Mouse (Mus musculus) frontal cortex, adult (tissue): ENCODE measurements at regions not wholly inside any gene's neighbourhood (a gene's known extent, or its start where the extent isn't known, plus 50 kb on each side); places are given as distances from the start of the nearest gene placed in this dataset.

ENCODE experiments used
- ATAC-seq: cut with Nextera tagmentation; 2 replicates; pipeline ENCODE4 v1.9.2; 2017; ENCODE audit warnings: mild to moderate bottlenecking, moderate library complexity, mixed read lengths; ENCODE audit not compliant: low TSS enrichment

GRCm38 (mm10) chr5:132660036-132660435 is 116.9 kb upstream of the Auts2 start:
- no peak for ATAC-seq

- no peak for ATAC-seq
These were observed 111.2 kb upstream of the Auts2 start for GRCm38 (mm10) chr5:132654382-132654781.

GRCm38 (mm10) chr5:132653694-132654300 is 110.7 kb upstream of the Auts2 start:
- ATAC-seq: peak; percentile 34; the same call in 1 of the 2 replicates

- ATAC-seq: no peak
These were observed 109.1 kb upstream of the Auts2 start for GRCm38 (mm10) chr5:132652201-132652600.

GRCm38 (mm10) chr5:132649771-132650170 is 106.6 kb upstream of the Auts2 start:
- peak; percentile 80; the same call in 1 of the 2 replicates for ATAC-seq

GRCm38 (mm10) chr5:132648751-132649150 is 105.6 kb upstream of the Auts2 start:
- ATAC-seq: no peak

- no peak for ATAC-seq
These were observed 101.6 kb upstream of the Auts2 start for GRCm38 (mm10) chr5:132644646-132645172.

- ATAC-seq: no peak
These were observed 100.1 kb upstream of the Auts2 start for GRCm38 (mm10) chr5:132643270-132643669.

- ATAC-seq: no peak
These were observed 90.2 kb upstream of the Auts2 start for GRCm38 (mm10) chr5:132633198-132633884.

- ATAC-seq: no peak
These were observed 78.6 kb upstream of the Auts2 start for GRCm38 (mm10) chr5:132621751-132622150.

GRCm38 (mm10) chr5:132617241-132617640 is 74.1 kb upstream of the Auts2 start:
- no peak for ATAC-seq

- no peak for ATAC-seq
These were observed 66.1 kb upstream of the Auts2 start for GRCm38 (mm10) chr5:132609251-132609650.

GRCm38 (mm10) chr5:132606216-132606615 is 63.1 kb upstream of the Auts2 start:
- peak; percentile 67 for ATAC-seq

- no peak for ATAC-seq
These were observed 51.7 kb upstream of the Auts2 start for GRCm38 (mm10) chr5:132594796-132595195.
